Mouse (Mus musculus) regulatory T cell (primary cell): ENCODE results near the gene Creb3l2.
"Not testable (repeated sequence)": the region's sequence is repeated elsewhere in the genome, so short reads cannot be mapped to it uniquely, and the experiment has no call there.

ENCODE experiments used
- in situ Hi-C: fragments of 300-600 bp; cut with MboI, MseI; formaldehyde crosslinking; loops from one replicate; pipeline ENCODE4 v1.15.1; 2025; ENCODE audit warnings: high pct_unique_total_duplicates

Gene Creb3l2

DNA sequence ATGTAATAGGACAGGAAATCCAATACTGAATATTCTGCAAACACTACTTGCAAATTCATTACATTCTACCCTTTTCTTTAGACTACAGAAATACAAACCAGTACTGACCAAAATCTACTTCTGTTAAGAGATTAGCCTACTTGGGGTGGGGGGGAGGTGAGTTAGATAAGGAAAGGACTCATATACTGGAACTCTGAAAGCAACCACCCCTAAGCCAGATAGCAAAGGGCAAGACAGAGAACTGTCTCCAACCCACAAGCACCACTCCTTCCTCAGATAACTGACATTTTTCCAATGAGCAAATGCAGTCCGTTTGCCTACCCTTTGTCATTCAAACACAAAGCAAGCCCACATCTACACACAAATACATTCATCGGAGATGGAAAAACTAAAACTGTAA, 32.1 kb downstream of the Creb3l2 start:
- in situ Hi-C loops, result no loop called here

DNA sequence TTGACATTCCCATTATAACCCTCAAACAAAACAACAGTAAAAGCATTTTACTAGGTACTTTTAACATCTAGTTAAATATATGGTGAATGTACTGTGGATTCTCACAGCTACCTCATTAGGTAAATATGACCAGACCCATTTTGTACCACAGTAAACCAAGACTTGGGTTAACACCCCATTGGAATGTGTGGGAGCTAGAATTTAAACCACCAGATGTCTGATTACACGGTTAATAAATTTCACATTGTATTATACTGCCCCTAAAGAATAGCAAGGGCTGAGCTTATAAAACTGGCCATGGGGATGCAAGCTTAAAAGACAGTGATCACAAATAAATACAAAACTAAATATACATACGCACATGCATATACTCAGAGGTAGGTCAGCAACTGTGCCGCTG, 34.1 kb downstream of the Creb3l2 start:
- in situ Hi-C loops, result no loop called here

DNA sequence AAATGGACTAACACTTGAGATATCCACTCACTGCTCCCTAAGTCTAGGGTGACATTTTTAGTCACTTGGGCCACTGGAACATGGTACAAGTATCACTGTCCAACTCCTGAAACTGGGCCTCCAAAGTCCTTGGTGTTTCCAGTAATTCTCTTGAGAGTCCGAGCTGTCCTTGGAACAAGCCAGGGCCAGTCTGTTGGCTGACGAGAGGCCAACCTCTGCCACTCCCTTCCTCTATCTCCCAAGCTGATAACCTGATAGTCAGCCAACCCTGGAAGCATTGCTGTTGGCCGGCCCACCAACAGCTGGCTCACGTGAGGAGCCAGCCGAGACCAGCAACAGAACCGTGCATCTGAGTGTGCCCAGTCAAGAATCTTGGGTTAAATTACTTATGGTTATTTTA, 35.0 kb downstream of the Creb3l2 start:
- in situ Hi-C loops, result no loop called here

DNA sequence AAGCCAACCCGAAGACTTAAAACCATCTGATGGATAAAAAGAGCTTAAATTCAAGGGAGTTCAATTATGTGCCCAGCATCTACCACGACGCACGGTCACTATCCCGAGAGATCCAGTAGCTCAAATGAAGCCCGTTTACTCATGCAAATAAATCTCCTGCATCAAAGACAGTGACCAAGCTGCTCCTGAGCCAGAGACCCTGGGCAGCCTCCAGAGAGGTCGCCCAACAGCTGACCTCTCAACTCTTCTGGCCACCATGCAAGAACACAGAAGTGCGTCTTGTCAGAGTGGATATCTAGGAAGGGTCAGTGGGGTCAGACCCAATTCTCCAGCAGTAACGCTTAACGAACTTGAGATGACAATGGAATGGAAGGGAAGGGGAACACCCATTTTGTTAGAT, 35.9 kb downstream of the Creb3l2 start:
- in situ Hi-C loops, result no loop called here

DNA sequence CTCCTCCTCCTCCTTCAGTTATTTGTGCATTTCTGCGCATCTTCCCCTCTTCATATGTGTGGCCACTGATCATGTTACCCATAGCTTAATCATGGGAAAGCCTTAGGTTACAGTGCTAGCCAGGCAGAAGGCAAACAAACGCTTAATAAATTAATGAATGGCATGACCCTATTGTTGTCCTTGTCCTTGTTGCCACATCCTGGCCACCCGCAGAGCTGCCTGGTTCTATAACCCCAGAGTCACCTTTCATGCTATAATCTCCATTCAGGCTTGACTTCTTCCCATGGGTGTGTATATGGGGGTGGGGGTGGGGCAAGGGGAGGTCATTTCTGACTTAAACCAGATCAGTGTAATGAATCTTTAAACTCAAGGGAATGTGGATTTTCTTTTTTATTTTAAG, 37.6 kb downstream of the Creb3l2 start:
- in situ Hi-C loops, result loop anchor here (5.0 kb wide), 1 partner anchor 42 kb away; no protein-coding TSS in a partner anchor

DNA sequence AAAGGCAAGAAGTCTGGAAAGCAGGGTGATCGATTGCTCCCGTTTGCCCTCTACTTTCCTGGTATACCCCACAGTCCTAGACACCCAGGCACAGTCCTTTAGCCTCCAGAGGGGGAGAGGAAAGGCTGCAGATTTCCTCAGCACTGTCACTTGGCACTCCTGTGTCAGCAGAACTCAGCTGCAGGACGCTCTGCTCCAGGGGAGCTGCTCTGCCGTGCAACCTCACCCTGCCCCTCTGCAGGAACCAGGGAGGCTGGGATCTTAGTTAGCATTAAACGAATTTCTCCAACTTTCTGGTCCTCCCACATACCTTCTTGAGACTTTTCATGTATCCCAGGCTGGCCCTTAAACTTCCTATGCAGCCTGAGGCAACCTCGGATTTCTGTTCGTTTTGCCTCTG, 40.0 kb downstream of the Creb3l2 start:
- in situ Hi-C loops, result loop anchor here (5.0 kb wide), 1 partner anchor 40 kb away; no protein-coding TSS in a partner anchor

DNA sequence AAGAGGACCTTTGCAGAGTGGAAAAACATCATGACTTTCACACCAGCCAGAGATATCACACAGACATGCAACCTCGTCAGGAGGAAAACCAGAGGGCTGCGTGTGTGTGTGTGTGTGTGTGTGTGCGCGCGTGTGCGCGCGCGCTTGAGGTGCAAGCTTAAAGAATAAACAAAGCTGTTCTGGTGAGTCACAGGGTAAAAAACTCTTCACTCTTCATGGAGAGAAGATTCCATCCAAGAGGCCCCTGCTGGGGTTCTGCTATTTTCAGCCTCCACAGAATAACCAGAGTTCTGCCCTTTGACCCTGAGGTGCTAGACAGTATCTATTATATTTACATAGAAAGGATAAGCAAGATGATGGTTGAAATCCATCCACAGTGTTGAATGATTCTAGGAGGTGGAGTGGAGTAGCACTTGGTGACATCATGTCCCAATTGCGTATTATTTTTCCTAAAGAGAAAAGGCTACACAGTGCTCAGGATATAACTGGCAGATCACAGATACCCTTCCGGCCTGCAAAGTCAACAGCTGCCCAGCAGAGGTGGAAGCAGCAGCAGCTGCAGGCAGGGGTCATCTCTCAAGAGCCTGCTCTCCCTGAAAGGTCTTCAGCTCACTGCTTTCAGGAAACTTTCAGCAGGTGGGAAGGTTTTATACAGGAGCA, 41.0 kb downstream of the Creb3l2 start:
- in situ Hi-C loops, result loop anchor here (5.0 kb wide), 1 partner anchor 39 kb away; no protein-coding TSS in a partner anchor

DNA sequence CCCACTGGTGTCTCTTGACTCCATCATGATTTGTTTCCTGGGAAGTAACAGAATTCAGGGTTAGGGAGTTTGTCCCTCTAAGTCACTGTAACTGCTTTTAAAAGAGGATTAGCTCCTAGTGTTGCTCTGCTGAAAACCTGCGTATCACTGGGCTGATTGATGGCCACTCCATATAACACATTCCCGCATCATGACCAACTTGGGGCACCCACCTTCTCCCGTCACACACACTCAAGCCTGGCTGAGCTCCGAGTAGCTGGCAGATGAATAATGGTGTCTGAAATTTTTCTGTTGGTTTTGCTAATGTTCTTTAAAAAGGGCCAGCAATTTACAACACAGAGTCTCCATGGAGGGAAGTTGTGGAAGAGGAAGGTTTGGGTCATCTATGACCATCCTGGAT, 41.8 kb downstream of the Creb3l2 start:
- in situ Hi-C loops, result loop anchor here (5.0 kb wide), 1 partner anchor 38 kb away; no protein-coding TSS in a partner anchor

DNA sequence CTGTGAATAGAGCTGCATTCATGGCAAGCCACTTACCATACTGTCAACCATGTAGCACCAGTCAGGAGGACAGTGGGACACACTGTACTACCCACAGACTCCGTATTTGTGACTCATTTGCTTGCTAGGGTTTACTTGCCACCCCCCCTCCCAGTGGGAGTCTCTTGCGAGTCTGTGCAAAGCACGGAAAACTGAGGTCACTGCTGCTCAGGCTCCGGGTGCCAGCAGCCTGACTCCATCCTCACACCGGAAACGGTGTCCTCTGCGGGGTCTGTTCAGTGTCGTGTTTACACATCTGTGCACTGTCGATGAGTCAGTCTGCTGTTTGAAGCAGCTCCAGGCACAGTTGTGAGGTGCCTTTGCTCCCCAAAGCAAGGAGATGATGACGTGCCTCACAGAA, 43.0 kb downstream of the Creb3l2 start:
- in situ Hi-C loops, result no loop called here

DNA sequence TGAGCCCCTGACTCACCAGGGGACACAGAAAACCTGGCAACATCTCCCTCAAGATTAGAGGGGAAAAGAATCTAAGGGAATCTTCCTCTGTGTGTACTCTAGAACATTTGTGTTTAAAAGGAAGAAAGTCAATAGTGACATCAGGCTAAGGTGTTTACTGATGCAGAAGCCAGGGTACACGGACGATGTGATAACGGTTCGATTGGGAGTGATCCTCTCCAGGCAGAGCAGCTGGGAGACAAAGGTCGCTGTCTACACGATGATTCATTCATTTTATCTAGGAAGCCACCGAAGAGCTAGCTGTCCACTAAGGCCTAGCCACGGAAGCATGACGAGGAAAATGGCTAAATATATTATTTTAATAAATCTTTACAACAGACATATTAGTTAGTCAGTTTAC, 44.0 kb downstream of the Creb3l2 start:
- in situ Hi-C loops, result no loop called here

DNA sequence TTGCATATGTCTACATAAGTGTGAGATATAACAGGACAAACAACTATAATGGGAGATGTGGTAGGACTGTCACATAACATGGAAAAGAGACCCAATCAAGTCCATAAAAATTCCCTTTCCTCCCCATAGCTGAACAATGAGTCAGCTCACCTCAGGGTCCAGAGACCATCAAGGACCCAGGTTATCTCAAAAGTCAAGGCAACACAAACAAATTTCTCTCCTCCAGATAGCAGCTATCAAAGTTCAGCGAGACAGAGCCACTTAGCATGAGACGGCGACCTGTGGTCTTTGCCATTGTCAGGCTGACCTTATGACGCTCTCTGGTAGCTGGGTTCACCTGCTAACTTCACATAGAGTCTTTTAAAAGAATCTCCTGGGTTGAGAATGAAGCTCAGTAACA, 44.7 kb downstream of the Creb3l2 start:
- in situ Hi-C loops, result no loop called here

DNA sequence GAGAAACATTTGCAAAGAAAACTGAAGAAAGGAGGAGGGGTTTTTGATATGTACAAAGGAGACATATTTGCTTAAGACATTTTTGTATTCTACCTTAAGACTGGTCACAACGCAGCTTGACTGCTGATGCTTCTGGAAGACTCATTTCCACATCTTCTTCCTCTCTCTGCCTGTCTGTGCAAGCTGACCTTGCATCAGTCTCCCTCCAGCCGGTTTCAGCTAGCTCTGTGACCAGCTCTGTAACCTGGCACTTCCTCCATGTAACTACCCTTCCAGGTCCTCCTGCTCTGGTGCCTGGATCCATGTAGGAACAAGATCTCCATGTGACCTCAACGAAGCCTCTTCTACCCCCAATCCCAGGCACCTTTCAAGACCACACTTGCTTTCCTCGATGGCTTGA, 45.8 kb downstream of the Creb3l2 start:
- in situ Hi-C loops, result no loop called here

DNA sequence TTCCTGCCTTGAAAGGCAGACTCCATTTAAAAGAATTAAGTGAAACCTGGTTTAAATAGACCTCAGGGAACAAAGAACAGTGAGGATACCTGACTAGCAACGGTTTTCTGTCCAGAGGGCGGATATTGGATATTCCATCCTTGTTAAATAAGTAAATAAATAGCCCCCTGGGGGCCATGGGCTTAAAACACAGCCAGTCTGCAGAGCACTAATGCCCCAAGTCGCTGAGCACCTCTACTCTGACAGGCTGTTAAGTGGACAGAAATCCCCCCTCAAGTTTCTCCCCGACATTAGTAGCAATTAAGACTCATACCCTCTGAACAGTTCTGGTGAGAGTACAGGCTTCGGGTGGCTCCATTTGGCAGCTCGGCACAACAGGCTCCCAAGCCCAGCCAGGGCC, 48.7 kb downstream of the Creb3l2 start:
- in situ Hi-C loops, result no loop called here

DNA sequence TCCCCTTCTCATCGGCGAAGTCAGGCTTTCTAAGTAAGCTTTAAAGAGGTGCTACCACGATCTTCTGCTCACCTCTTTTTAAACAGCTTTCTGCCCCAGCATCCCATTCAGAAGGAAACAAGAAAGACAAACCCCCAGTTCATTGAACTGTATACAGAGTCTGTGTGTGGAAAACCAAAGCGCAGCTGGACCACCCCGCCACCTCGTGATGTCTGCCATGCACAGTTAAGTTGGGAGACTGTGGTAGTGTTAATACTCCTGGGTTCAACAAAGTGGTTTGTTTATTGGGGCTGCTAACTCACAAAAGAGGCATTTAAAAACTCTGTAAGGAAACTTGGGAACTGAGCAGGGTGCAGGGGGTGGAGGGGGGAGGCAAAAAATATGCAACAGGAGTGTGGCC, 49.7 kb downstream of the Creb3l2 start:
- in situ Hi-C loops, result no loop called here

DNA sequence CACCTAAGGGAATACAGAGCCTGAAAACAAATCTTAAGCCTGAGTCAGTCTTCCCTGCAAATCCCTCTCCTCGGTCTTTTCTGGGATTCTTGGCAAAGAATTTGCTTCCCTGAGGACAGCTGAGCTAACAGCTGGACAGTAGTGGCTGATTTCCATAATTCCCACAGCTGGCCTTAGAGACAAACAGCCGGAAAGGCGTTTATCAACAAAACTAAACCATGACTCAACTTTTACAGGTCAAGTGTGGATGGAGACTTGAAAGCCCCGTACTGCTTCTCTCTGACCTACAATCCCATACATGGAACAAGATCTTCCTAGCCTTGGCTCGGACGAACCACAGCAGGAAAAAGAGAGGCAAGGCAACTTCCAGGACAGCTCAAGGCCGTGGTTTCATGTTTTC, 50.6 kb downstream of the Creb3l2 start:
- in situ Hi-C loops, result no loop called here

DNA sequence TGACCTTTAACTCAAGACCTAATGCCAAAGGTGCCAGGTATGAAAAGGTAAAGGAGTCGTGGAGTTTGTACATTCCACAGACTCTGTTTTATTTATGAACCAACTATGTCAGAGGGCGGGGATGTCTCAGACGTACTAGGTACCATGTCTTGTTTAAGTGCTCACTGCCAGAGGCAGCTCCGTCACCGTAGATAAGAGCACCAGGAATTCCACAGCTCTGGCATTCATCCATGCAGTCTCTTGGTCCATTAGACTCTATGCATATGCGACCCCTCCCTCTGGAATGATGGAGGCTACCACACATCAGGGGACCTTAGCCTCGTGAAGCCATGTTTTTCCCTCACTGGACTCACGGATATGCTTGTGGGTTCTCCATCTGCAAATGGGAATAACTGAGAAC, 53.0 kb downstream of the Creb3l2 start:
- in situ Hi-C loops, result no loop called here

DNA sequence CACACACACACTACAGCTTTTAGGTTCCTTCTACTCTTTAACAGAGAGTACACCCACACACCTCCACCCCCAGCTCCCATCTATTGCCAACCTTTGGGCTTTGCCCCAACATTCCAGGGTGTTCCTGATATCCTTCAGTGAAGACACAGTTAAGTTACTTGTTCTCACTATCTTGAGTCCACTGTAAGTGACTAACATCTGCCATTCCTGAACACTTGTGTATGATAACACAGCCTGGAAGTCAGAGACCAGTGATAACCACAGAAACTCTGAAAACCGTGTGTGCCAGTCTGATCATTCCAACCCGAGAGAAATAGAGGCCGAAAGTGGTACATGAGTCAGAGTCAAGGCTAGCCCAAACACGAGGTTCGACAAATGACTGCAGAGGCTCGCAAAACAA, 53.4 kb downstream of the Creb3l2 start:
- in situ Hi-C loops, result no loop called here

DNA sequence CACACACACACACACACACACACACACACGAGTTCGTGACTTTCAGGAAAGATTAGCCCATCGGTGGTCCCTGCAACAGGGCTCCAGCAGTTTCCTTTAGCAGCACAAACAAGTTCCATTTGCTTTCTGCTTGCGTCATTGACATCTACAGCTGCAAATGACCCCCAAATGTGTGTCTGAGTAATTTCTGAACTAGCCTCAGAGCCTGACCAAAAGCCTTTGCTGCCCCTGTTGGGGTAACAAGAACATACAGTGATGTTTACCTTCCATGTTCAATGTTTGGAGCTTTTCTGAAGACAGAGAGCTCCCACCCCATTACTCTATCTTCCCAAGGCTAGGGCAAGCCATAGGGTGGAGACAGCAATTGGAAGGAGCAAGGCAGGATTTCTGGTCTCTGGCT, 54.7 kb downstream of the Creb3l2 start:
- in situ Hi-C loops, result no loop called here

DNA sequence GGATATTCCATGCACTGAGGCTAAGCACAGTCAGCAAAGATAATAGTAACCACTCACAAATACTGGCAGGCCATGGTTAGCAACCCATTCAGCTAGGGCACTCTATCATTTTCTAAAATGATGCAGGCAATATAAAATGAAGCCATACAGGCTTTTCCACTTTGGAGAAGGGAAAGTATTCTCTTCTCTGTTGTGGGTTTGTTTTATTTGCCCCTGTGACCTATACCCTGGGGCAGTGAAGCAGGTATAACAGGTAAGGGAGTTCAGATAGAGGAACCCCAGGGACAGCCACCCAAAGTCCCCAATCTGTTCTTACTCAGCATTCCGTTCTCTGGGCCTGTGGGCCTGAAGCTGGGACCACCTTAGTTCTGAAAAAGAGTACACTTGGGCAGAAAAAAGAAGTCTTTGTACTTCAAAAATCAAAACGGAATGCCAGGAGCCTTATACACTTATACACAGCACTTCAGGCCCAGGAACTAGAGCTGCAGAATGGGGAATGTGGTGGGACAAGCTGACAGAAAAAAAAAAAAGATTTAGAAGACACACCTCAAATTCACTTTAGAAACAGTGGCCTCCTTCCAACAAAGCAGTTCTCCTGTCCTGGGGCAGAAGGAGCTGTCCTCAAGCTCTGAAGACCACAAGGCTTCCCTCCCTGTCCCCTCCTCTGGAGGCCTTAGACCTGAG, 56.2 kb downstream of the Creb3l2 start:
- in situ Hi-C loops, result no loop called here

DNA sequence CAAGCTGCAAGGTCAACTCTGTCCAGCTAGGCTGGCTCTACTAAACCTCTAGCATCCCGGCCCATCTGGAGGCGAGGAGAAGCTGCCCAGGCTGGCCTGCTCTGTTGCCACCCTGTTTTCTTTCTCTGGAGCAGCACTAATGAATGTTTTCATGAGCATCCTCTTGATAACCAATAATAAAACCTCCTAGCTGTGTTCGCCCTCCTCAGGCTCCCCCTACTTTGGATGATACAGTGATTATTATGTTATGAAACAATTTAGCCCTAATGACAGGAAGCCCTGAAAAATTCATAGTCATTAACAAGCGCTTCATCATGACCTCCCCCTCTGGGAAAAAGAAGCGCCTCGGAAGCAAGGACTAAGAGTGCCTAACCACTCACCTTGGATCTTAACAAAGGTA, 59.2 kb downstream of the Creb3l2 start:
- in situ Hi-C loops, result no loop called here

DNA sequence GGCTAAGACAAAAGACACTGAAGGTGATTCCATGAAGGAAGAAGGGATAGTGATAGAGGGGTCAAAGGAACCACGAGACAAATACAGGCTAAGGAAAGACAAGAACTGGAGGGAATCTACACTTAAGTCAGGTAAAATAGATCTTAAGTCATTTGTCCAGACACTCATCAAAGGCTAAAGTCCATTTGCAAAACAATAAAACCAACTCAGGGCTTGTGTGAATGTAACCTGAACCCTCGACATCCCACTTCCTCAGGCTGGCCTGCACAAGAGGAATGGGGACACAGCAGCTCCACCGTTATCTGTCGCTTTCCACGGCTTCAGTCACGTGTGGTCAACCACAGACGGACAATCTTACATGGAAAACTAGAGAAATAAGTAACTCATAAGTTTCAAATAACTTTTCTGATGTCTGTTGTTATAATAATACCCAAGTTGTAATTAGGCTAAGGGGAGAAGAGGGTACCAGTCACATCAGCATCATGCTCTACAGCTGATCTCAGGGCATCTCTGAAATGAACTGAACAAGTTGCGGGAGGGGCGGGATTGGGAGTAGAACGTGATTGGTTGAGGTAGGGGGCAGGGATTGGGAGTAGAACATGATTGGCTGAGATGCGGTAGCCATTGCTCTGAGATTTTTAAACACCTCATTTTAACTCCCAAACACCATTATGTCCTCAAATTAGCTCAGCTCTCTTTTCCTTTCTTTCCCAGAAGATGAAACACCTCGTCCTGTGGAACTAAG, 63.9 kb downstream of the Creb3l2 start:
- in situ Hi-C loops, result no loop called here

DNA sequence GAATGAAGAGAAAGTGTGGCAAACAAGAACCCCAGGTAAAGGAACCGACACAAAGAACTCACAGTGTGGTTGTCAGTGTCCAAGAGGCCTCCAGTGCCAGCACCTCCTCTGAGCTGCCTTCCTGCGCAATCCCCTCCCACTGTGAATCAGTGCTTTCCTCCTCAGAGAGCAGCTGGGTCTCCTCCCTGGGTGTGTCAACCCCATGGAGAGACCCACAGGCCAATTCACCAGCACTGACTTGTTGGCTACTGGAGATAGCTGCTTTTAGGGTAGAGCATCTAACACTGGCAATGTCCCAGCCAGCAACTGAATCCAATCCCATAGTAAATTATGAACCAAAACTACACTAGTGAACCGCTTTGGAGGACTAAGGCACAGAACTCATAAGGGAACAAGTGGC, 64.6 kb downstream of the Creb3l2 start:
- in situ Hi-C loops, result not testable (repeated sequence)

DNA sequence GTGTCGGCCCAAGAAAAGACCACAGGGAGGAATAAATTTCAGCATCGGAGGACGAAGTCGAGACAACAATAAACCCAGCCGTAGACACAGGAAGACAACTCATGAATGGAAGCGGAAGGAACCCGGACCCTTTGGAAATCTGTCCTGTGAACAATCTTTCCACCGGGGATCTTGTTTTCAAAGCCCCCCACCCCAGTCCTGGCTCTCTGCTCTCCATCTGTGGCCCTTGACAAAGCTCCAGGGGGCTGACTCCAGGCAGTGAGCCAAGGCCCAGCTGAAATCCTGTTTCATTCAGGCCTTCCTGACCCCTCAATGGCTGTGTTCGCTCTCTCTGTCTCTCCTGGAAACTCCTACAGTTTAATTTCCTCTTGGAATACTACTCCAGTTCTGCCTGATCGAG, 66.5 kb downstream of the Creb3l2 start:
- in situ Hi-C loops, result no loop called here
